Mouse (Mus musculus) lung, adult 2 months (tissue): ENCODE measurements around the gene Gm39115.

Source experiments
- CTCF ChIP-seq: fragments of 200-500 bp; IDR thresholded peaks from 2 replicates; pipeline ENCODE4 v1.5.1; 2011; ENCODE audit warnings: mild to moderate bottlenecking, low read length, control low read depth; ENCODE audit not compliant: insufficient read depth
- POLR2A ChIP-seq: fragments of 200-500 bp; IDR thresholded peaks from 2 replicates; pipeline ENCODE4 v1.6.1; 2011; ENCODE audit warnings: low read depth, mild to moderate bottlenecking, control low read depth, low read length, borderline replicate concordance; ENCODE audit errors: extremely low read depth

DNA sequence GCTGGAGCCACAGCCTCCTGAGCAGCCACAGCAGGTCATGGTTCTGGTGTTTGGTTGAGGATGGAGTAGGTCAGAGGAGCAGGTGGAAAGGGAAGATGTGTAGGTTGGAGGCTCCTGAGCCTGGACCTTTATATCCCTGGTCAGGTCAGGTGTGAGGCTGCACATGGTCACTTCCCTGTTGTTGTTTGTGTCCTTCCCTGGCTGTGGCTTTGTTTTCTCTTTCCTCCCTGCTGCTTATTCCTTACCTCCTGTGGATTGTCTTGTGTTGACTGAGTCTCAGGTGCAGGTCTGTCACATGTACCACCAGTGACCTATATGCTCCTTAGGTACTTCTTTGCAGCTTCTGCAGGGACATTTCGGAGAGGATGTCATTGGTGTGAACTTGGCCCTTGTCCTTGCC lies 8.7 kb upstream of the Gm39115 start, which contains the start of gene Gm45337:
- TF ChIP-seq POLR2A (no peak), CTCF (no peak)
